Mouse (Mus musculus) kidney, postnatal 0 days (tissue): ENCODE measurements around the gene Adamts17. TPM values are rescaled to one million over a fixed set of nuclear protein-coding genes. Genes with fewer than 3 reads are reported as not detected.

Source experiments
- ATAC-seq: fragments of 200-750 bp; cut with Nextera tagmentation; replicated peaks from 2 replicates; pipeline ENCODE4 v1.8.0; 2017; ENCODE audit warnings: low read depth, moderate number of reproducible peaks, moderate TSS enrichment, moderate library complexity; ENCODE audit not compliant: low FRiP score
- DNase-seq: peaks from one replicate; pipeline ENCODE4 v3.0.0-alpha.2; 2016; ENCODE audit warnings: low spot score
- H3K27ac ChIP-seq: fragments of 300-500 bp; sonication (generic); 2 replicates; pipeline ENCODE4 v1.5.1; 2014; ENCODE audit warnings: mild to moderate bottlenecking
- H3K27me3 ChIP-seq: fragments of 300-500 bp; sonication (generic); 2 replicates; pipeline ENCODE4 v1.6.1; 2014; ENCODE audit warnings: low read length, mixed read lengths; ENCODE audit not compliant: insufficient read depth
- H3K36me3 ChIP-seq: fragments of 300-500 bp; sonication (generic); 2 replicates; pipeline ENCODE4 v1.6.1; 2014; ENCODE audit warnings: low read length, mixed read lengths; ENCODE audit not compliant: insufficient read depth
- H3K4me1 ChIP-seq: fragments of 300-500 bp; sonication (generic); replicated peaks from 2 replicates; pipeline ENCODE4 v1.6.1; 2014; ENCODE audit warnings: antibody characterized with exemption, low read length, mixed read lengths; ENCODE audit not compliant: insufficient read depth
- H3K4me2 ChIP-seq: fragments of 300-500 bp; sonication (generic); 2 replicates; pipeline ENCODE4 v1.6.1; 2014; ENCODE audit warnings: mild to moderate bottlenecking, low read length, moderate library complexity, mixed read lengths
- H3K4me3 ChIP-seq: fragments of 300-500 bp; sonication (generic); replicated peaks from 2 replicates; pipeline ENCODE4 v1.5.1; 2014; ENCODE audit warnings: low read depth, low read length
- H3K9ac ChIP-seq: fragments of 300-500 bp; sonication (generic); 2 replicates; pipeline ENCODE4 v1.6.1; 2014; ENCODE audit warnings: low read depth, low read length
- H3K9me3 ChIP-seq: fragments of 300-500 bp; sonication (generic); replicated peaks from 2 replicates; pipeline ENCODE4 v1.6.1; 2016; ENCODE audit warnings: low read length, inconsistent platforms, mixed read lengths
- CTCF ChIP-seq: IDR thresholded peaks from 2 replicates; pipeline ENCODE4 v1.5.1; 2016; ENCODE audit warnings: antibody characterized with exemption, low read depth, mild to moderate bottlenecking, moderate library complexity
- WGBS: fragments of 180-500 bp; shearing (Covaris S2); extraction: QIAGEN DNeasy Blood & Tissue Kit; methylation state at CpG from one replicate; pipeline ENCODE4 v1.1.7; 2014; 5-methylcytosine and 5-hydroxymethylcytosine counted together
- polyA plus RNA-seq: library from polyadenylated mRNA; unstranded; fragments of >200 nt; fragmentation: Nextera tagmentation; extraction: Ambion mirVana; gene quantifications from 2 replicates; pipeline ENCODE4 v1.2.1, GENCODE M21; 2015

Gene Adamts17
- polyA plus RNA-seq, 1 experiment from 2014 or later: 3.1 TPM

- H3K9ac ChIP-seq: no peak overlapping the region
- H3K4me1 ChIP-seq: no peaks in the 10 kb centered on the region; the same call in 1 of the 2 replicates
- no peak overlapping the region for H3K4me3 ChIP-seq
- H3K9me3 ChIP-seq: no peaks in the 10 kb centered on the region
- H3K27ac ChIP-seq: no peak overlapping the region
- no peaks in the 10 kb centered on the region for H3K36me3 ChIP-seq
- WGBS: 10% methylated on average over 9 of the region's 9 CpGs
- no peak overlapping the region for H3K4me2 ChIP-seq
- H3K27me3 ChIP-seq: no peaks in the 10 kb centered on the region
- no peak for TF ChIP-seq CTCF
- ATAC-seq: no peak
- peak; percentile 49 for DNase-seq
Observed at GRCm38 (mm10) chr7:66812737-66813136, 26.8 kb upstream of the Adamts17 start.

- no peaks in the 10 kb centered on the region for H3K27me3 ChIP-seq
- TF ChIP-seq CTCF: no peak
- no peak overlapping the region for H3K27ac ChIP-seq
- no peaks in the 10 kb centered on the region for H3K9me3 ChIP-seq
- DNase-seq: no peak
- ATAC-seq: no peak; the same call in 1 of the 2 replicates
- no peak overlapping the region for H3K9ac ChIP-seq
- no peaks in the 10 kb centered on the region for H3K36me3 ChIP-seq
- WGBS: 77% methylated on average over 1 of the region's 1 CpGs
- H3K4me3 ChIP-seq: no peak overlapping the region
- H3K4me1 ChIP-seq: no peaks in the 10 kb centered on the region; the same call in 1 of the 2 replicates
- H3K4me2 ChIP-seq: no peak overlapping the region
Observed at GRCm38 (mm10) chr7:66813172-66813571, 26.4 kb upstream of the Adamts17 start.

DNA sequence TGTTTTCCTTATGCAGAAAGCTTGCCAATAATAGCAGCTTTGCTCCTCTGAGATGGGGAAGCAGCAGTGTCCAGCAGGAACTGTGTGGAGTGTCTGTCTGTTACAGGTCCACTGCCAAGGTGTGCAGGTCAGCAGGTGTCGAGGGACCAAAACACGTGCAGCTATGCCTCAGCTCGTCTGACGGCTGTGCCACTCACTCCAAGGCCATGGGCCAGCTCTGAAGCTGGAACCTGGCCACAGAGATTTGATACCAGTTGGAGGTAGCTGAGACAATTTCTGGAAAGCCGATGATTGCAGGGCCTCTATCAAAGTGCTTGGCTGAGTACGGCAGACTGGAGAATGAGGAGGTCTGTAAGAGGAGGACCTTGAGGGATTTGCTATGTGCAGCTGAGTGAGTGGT lies 24.0 kb upstream of the Adamts17 start:
- 75% methylated on average over 6 of the region's 6 CpGs for WGBS
- Histone ChIP-seq H3K9me3 (no peaks in the 10 kb centered on the region), H3K27ac (no peak overlapping the region), H3K4me3 (no peak overlapping the region), H3K4me2 (no peak overlapping the region), H3K36me3 (no peaks in the 10 kb centered on the region), H3K27me3 (no peaks in the 10 kb centered on the region), H3K4me1 (no peaks in the 10 kb centered on the region; the same call in 1 of the 2 replicates), H3K9ac (no peak overlapping the region)
- DNase-seq (no peak), ATAC-seq (no peak)
- TF ChIP-seq CTCF: no peak

DNA sequence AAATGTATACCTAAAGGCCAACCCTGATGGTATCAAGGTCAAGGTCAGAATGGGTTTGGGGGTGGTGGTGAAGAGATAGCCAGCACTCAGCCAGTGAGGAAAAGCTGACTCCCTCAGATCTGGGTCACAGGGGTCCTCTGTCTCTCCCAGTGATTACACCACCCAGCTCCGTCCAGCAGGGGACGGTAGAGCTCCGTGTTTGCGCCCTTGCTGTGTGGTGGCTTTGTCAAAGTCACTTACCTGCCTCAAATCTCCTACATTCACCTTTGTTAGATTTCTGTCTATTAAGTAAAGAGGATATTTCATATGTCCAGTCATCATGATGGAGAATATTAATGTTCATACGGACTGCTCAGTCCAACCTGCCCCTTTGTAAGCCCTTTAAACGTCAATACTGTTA lies 19.5 kb upstream of the Adamts17 start:
- ATAC-seq (no peak), DNase-seq (peak; percentile 38)
- peak; percentile 92 for TF ChIP-seq CTCF
- H3K9ac ChIP-seq: no peak overlapping the region
- H3K4me3 ChIP-seq: no peak overlapping the region
- H3K4me2 ChIP-seq: no peak overlapping the region
- no peaks in the 10 kb centered on the region for H3K4me1 ChIP-seq
- no peaks in the 10 kb centered on the region for H3K27me3 ChIP-seq
- WGBS: 28% methylated on average over 6 of the region's 6 CpGs
- H3K9me3 ChIP-seq: no peaks in the 10 kb centered on the region
- no peak overlapping the region for H3K27ac ChIP-seq
- H3K36me3 ChIP-seq: no peaks in the 10 kb centered on the region

GRCm38 (mm10) chr7:66830803-66831202 lies 8.7 kb upstream of the Adamts17 start:
- no peak overlapping the region for H3K27ac ChIP-seq
- H3K36me3 ChIP-seq: no peaks in the 10 kb centered on the region
- TF ChIP-seq CTCF: no peak
- H3K27me3 ChIP-seq: no peaks in the 10 kb centered on the region
- H3K9ac ChIP-seq: no peak overlapping the region
- H3K4me1 ChIP-seq: no peaks in the 10 kb centered on the region
- H3K9me3 ChIP-seq: no peaks in the 10 kb centered on the region
- 53% methylated on average over 5 of the region's 5 CpGs for WGBS
- DNase-seq (no peak), ATAC-seq (no peak)
- no peak overlapping the region for H3K4me3 ChIP-seq
- H3K4me2 ChIP-seq: peak overlapping the region; percentile 13; the same call in 1 of the 2 replicates

GRCm38 (mm10) chr7:66831295-66831694 lies 8.2 kb upstream of the Adamts17 start:
- 32% methylated on average over 5 of the region's 5 CpGs for WGBS
- no peak overlapping the region for H3K9ac ChIP-seq
- peak; percentile 59 for DNase-seq
- no peaks in the 10 kb centered on the region for H3K4me1 ChIP-seq
- ATAC-seq: no peak
- H3K27me3 ChIP-seq: no peaks in the 10 kb centered on the region
- no peaks in the 10 kb centered on the region for H3K36me3 ChIP-seq
- H3K4me3 ChIP-seq: no peak overlapping the region
- no peak for TF ChIP-seq CTCF
- H3K27ac ChIP-seq: no peak overlapping the region
- H3K4me2 ChIP-seq: peak overlapping the region; percentile 13; the same call in 1 of the 2 replicates
- no peaks in the 10 kb centered on the region for H3K9me3 ChIP-seq

DNA sequence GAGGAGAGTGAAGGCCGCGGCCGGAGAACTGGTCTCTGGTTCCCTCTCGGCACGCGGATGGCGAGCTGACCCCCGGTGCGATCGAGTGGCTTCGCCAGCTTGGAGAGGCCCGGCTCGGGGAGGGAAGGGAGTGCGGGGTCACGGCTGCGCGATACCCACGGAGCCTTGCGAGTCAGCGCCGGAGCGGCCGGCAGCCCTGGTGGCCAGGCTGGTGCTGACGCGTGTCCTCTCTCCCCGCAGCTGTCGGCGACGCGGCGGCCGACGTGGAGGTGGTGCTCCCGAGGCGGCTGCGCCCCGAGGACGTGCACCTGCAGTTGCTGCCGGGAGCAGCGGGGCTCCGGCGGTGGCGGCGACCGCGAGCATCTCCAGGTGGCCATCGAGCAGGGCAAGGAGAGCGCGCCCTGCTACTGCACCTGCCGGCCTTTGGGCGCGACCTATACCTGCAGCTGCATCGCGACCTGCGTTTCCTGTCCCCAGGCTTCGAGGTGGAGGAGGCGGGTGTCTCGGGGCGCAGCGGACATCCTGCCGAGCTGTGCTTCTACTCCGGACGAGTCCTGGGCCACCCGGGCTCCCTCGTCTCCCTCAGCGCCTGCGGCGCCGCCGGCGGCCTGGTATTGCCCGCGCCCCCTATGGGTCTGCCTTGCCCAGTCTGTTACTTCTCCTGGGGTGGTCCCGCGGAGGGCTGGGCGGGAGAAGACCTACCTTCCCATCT lies 629 bp downstream of the Adamts17 start:
- WGBS: under 1% methylated on average over 76 of the region's 76 CpGs
- peak; percentile 43 for TF ChIP-seq CTCF
- H3K4me1 ChIP-seq: peaks cover 11% of the 10 kb centered on the region
- H3K4me3 ChIP-seq: peak overlapping the region; percentile 52
- DNase-seq (peak; percentile 46), ATAC-seq (peak; percentile 26; the same call in 1 of the 2 replicates)
- peak overlapping the region; percentile 55; the same call in 1 of the 2 replicates for H3K9ac ChIP-seq
- no peaks in the 10 kb centered on the region for H3K9me3 ChIP-seq
- peak overlapping the region; percentile 100 for H3K4me2 ChIP-seq
- no peaks in the 10 kb centered on the region for H3K27me3 ChIP-seq
- H3K36me3 ChIP-seq: no peaks in the 10 kb centered on the region
- H3K27ac ChIP-seq: no peak overlapping the region
